Mouse (Mus musculus) forebrain, embryonic 14.5 days (tissue): ENCODE data around the gene Caly. TPM values are rescaled to one million over a fixed set of nuclear protein-coding genes. Genes with fewer than 3 reads are reported as not detected.

Experiments used
- ATAC-seq: fragments of 200-750 bp; cut with Nextera tagmentation; 2 replicates; pipeline ENCODE4 v1.8.0; 2017; ENCODE audit warnings: mild to moderate bottlenecking, moderate library complexity
- DNase-seq: peaks from one replicate; pipeline ENCODE4 v3.0.0-alpha.2; 2015; ENCODE audit warnings: low spot score
- H3K27ac ChIP-seq: fragments of 300-500 bp; sonication (generic); 2 replicates; pipeline ENCODE4 v1.5.1; 2014; ENCODE audit warnings: low read depth, mild to moderate bottlenecking, control low read depth, low read length, moderate library complexity
- H3K27me3 ChIP-seq: fragments of 300-500 bp; sonication (generic); replicated peaks from 2 replicates; pipeline ENCODE4 v1.6.1; 2014; ENCODE audit warnings: low read length, control low read depth, mixed read lengths; ENCODE audit not compliant: control insufficient read depth, insufficient read depth
- H3K36me3 ChIP-seq: fragments of 300-500 bp; sonication (generic); 2 replicates; pipeline ENCODE4 v1.6.1; 2014; ENCODE audit warnings: low read length, control low read depth; ENCODE audit not compliant: control insufficient read depth, insufficient read depth
- H3K4me1 ChIP-seq: fragments of 300-500 bp; sonication (generic); 2 replicates; pipeline ENCODE4 v1.6.1; 2014; ENCODE audit warnings: antibody characterized with exemption, low read length, control low read depth; ENCODE audit not compliant: control insufficient read depth, insufficient read depth
- H3K4me2 ChIP-seq: fragments of 300-500 bp; sonication (generic); 2 replicates; pipeline ENCODE4 v1.6.1; 2014; ENCODE audit warnings: mild to moderate bottlenecking, control low read depth, low read length
- H3K4me3 ChIP-seq: fragments of 300-500 bp; sonication (generic); 2 replicates; pipeline ENCODE4 v1.5.1; 2014; ENCODE audit warnings: low read depth, low read length, control low read depth
- H3K9ac ChIP-seq: fragments of 300-500 bp; sonication (generic); 2 replicates; pipeline ENCODE4 v1.6.1; 2014; ENCODE audit warnings: mild to moderate bottlenecking, low read length, control low read depth, moderate library complexity
- H3K9me3 ChIP-seq: fragments of 300-500 bp; sonication (generic); replicated peaks from 2 replicates; pipeline ENCODE4 v1.6.1; 2016; ENCODE audit warnings: low read length, control low read depth, mixed read lengths; ENCODE audit not compliant: control insufficient read depth
- WGBS: fragments of 180-500 bp; shearing (Covaris S2); extraction: QIAGEN DNeasy Blood & Tissue Kit; methylation state at CpG from one replicate; pipeline ENCODE4 v1.1.7; 2014; 5-methylcytosine and 5-hydroxymethylcytosine counted together
- polyA plus RNA-seq: library from polyadenylated mRNA; unstranded; fragments of >200 nt; fragmentation: Nextera tagmentation; extraction: Ambion mirVana; gene quantifications from 2 replicates; pipeline ENCODE4 v1.2.1, GENCODE M21; 2014

Caly gene
- polyA plus RNA-seq, 1 experiment from 2014 or later, result 114 TPM

- Histone ChIP-seq H3K36me3 (peaks cover 15% of the 10 kb centered on the region), H3K4me2 (peak within 1 kb of the TSS; percentile 96), H3K4me1 (no peaks in the 10 kb centered on the region), H3K27me3 (no peaks in the 10 kb centered on the region), H3K4me3 (peak within 1 kb of the TSS; percentile 76), H3K9me3 (no peaks in the 10 kb centered on the region), H3K9ac (peak within 1 kb of the TSS; percentile 90), H3K27ac (peak within 1 kb of the TSS; percentile 66)
- ATAC-seq, result peak; percentile 94
- DNase-seq, result peak; percentile 86
- 4% methylated on average over 28 of the region's 28 CpGs for WGBS
Measured at GRCm38 (mm10) chr7:140116329-140117054, 34.1 kb upstream of the Caly start, which contains the start of gene Echs1. Echs1 (minus strand) TSS chr7:140116476.

DNA sequence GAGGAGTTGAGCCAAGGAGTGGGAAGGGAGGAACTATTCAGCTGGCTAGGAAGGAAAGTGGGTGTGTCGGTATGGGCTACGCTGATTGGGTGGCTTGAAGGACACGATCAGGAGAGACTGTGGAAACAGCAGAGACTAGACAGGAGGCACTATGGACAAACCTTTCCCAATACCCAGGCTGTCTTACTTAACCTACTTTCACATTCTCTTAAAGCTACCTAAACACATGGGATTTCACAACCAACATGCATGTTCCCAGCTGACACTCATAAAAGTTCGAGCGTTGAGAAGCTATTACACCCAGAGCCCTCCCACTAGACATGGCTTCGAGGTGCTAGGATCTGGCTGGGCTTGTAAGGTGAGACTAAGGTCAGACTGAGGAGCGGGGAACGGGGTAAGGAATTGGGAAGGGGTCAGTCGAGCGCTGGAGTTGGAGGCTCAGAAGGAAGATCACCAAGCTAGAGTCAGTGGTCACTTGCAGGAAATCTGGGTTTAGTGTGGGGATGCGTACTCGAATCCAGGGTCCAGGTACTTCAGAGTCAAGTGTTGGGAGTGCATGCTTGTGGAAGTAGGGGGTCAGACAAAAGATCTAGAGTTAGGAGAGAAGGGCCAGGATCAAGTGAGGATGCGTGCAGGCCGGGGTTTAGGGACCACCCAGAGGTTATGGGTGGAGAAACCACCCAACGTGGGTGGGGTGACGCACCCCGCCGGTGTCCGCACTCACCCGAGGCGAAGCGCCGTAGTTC lies 33.4 kb upstream of the Caly start, which contains the start of gene Paox:
Gene Paox (plus strand): TSS at position 217 of the 746 bp plus-strand sequence.
- H3K36me3 ChIP-seq, result peaks cover 22% of the 10 kb centered on the region
- peak within 1 kb of the TSS; percentile 76 for H3K4me3 ChIP-seq
- H3K9me3 ChIP-seq, result no peaks in the 10 kb centered on the region
- no peaks in the 10 kb centered on the region for H3K4me1 ChIP-seq
- H3K4me2 ChIP-seq, result peak within 1 kb of the TSS; percentile 96
- peak; percentile 73 for DNase-seq
- H3K27me3 ChIP-seq, result no peaks in the 10 kb centered on the region
- peak; percentile 73 for ATAC-seq
- 3% methylated on average over 23 of the region's 23 CpGs for WGBS
- H3K27ac ChIP-seq, result peak within 1 kb of the TSS; percentile 66
- peak within 1 kb of the TSS; percentile 90 for H3K9ac ChIP-seq

DNA sequence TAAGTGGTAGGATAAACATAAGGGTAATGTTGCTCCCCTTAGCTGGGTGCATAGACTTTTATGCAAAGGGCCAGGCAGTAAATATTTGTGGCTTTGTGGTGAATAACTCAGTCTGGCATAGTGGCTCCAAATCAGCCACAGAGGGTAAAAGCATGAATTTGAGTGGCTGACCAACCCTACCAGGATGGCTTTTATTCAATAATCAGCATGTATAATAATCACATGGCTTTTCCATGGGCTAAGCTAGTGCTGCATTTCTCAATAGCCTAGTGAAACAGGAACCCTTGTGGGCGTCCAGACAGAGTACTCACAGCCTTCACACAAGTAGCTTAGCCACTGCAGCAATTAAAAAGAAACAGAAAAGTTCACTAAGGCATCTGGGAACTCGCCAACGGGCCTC lies 29.6 kb upstream of the Caly start:
- WGBS, result 55% methylated on average over 3 of the region's 3 CpGs
- Histone ChIP-seq H3K4me1 (no peaks in the 10 kb centered on the region), H3K27me3 (no peaks in the 10 kb centered on the region), H3K9me3 (no peaks in the 10 kb centered on the region), H3K27ac (no peak overlapping the region), H3K36me3 (peaks cover 59% of the 10 kb centered on the region), H3K9ac (no peak overlapping the region), H3K4me2 (no peak overlapping the region), H3K4me3 (no peak overlapping the region)
- no peak for ATAC-seq
- DNase-seq, result no peak

GRCm38 (mm10) chr7:140104009-140104408 lies 21.7 kb upstream of the Caly start:
- H3K27ac ChIP-seq, result no peak overlapping the region
- H3K4me1 ChIP-seq, result no peaks in the 10 kb centered on the region
- H3K4me2 ChIP-seq, result no peak overlapping the region
- no peak for DNase-seq
- H3K9me3 ChIP-seq, result no peaks in the 10 kb centered on the region
- no peak for ATAC-seq
- no peak overlapping the region for H3K9ac ChIP-seq
- 91% methylated on average over 4 of the region's 4 CpGs for WGBS
- no peak overlapping the region for H3K4me3 ChIP-seq
- no peaks in the 10 kb centered on the region for H3K27me3 ChIP-seq
- H3K36me3 ChIP-seq, result peaks cover 34% of the 10 kb centered on the region

GRCm38 (mm10) chr7:140101993-140102860 lies 19.9 kb upstream of the Caly start, which contains the start of gene Fuom:
Fuom (minus strand) TSS chr7:140102441.
- Histone ChIP-seq H3K9ac (peak within 1 kb of the TSS; percentile 55), H3K4me1 (no peaks in the 10 kb centered on the region), H3K4me2 (peak within 1 kb of the TSS; percentile 63), H3K9me3 (no peaks in the 10 kb centered on the region), H3K27me3 (no peaks in the 10 kb centered on the region), H3K36me3 (peaks cover 18% of the 10 kb centered on the region), H3K27ac (no peak within 1 kb of the TSS), H3K4me3 (peak within 1 kb of the TSS; percentile 33)
- peak; percentile 70 for DNase-seq
- ATAC-seq, result peak; percentile 90
- WGBS, result under 1% methylated on average over 30 of the region's 30 CpGs

DNA sequence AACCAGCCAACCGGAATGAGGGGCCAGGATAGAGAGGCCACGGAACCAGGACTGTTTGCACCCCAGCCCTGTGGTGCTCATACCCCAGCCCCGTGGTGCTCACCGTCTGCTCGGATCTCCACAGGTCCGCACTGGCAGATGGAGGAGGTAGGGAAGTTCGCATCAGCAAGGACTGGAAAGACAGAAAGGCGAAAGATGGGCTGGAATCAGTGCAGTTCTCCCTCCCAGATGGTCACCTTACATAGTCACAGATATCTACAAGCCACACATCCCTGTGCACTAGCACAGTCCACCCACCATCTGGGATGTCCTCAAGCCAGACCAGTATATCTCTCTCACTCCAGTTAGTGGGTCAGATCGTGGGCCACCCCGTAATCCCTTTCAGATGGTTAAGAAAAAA lies 19.1 kb upstream of the Caly start:
- Histone ChIP-seq H3K27me3 (no peaks in the 10 kb centered on the region), H3K4me3 (peak overlapping the region; percentile 33; the same call in 1 of the 2 replicates), H3K4me2 (peak overlapping the region; percentile 63), H3K27ac (no peak overlapping the region), H3K9me3 (no peaks in the 10 kb centered on the region), H3K4me1 (no peaks in the 10 kb centered on the region), H3K9ac (peak overlapping the region; percentile 55; the same call in 1 of the 2 replicates), H3K36me3 (peaks cover 11% of the 10 kb centered on the region)
- ATAC-seq (no peak), DNase-seq (no peak)
- WGBS, result 71% methylated on average over 10 of the region's 10 CpGs

DNA sequence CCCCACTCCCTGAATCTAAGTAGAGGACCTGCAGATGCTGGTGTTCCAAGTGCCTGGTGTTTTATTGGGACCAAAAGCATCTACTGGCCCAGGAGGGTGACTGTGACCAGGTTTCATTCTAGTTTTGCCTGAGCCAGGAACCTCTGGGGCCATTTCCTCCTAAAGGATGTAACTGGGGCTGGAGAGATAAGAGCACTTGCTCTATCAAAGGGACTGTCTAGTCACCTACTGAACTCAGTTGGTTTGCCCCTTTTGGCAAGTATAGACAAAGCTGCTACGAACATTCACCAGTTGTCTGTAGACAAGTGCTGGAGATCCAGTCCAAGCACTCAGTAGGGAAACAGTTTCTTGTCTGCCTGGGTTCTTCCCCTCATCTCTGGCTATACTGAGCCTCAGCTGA lies 16.1 kb upstream of the Caly start:
- WGBS, result 92% methylated on average over 1 of the region's 1 CpGs
- H3K9ac ChIP-seq, result no peak overlapping the region
- ATAC-seq, result no peak
- H3K4me1 ChIP-seq, result no peaks in the 10 kb centered on the region
- no peak for DNase-seq
- no peaks in the 10 kb centered on the region for H3K9me3 ChIP-seq
- no peak overlapping the region for H3K27ac ChIP-seq
- H3K4me3 ChIP-seq, result no peak overlapping the region
- H3K36me3 ChIP-seq, result no peaks in the 10 kb centered on the region
- H3K4me2 ChIP-seq, result no peak overlapping the region
- H3K27me3 ChIP-seq, result no peaks in the 10 kb centered on the region

DNA sequence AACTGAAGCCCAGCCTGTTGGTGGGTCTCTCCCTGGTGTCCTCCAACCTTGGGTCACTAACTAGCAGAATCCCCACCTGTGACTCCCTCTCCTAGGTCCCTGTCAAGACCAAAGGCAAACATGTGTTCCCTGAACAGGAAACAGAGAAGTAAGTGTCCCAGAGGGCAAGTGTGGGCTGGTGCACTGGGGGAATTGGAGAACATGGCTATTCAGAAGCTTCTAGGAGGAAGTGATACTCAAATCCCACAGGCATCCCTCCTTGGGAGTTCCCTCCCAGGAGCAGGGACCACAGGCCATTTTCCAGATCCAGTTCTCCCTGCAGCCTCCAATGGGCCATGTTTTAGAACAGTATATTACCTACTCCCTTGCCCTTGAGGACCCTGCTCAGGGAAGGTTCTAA lies 13.7 kb upstream of the Caly start:
- Histone ChIP-seq H3K27ac (no peak overlapping the region), H3K9ac (no peak overlapping the region), H3K27me3 (no peaks in the 10 kb centered on the region), H3K9me3 (no peaks in the 10 kb centered on the region), H3K4me2 (no peak overlapping the region), H3K4me3 (no peak overlapping the region), H3K36me3 (no peaks in the 10 kb centered on the region), H3K4me1 (no peaks in the 10 kb centered on the region)
- DNase-seq (no peak), ATAC-seq (no peak)
